ENCODE assay signal across 17 mouse cellular contexts in genomic region chr10:39192673-39193072, GRCm38 (mm10). TPM values are rescaled to one million over a fixed set of nuclear protein-coding genes. Genes with fewer than 3 reads are reported as not detected.
A peak's percentile ranks its signal among the peaks of the same experiment; 100 is the strongest.
DNase-seq lines count a peak whose midpoint lies in the region; ATAC-seq and TF ChIP-seq lines count a peak whose summit lies in the region.
"Had no signal": no experiment of that assay in that cellular context is flagged by ENCODE, and none has a peak within 500 bp of the region (broad histone marks: within the 10 kb centered on the region; RNA-seq: fewer than 3 reads in every experiment).

No protein-coding gene starts in this region.

- H3K4me3 ChIP-seq in kidney, embryonic 14.5 days (ENCODE audit: low read length), result no peak overlapping the region
- H3K4me3 ChIP-seq in stomach, postnatal 0 days (ENCODE audit: low read depth, low read length), result no peak overlapping the region
- no peak overlapping the region for H3K4me3 ChIP-seq in left cerebral cortex, adult 2 months
- H3K4me3 ChIP-seq: embryonic facial prominence, embryonic 12.5 days; layer of hippocampus, adult 2 months had no signal

- H3K9ac ChIP-seq in kidney, embryonic 14.5 days (ENCODE audit: low read depth, low read length), result no peak overlapping the region
- no peak overlapping the region for H3K9ac ChIP-seq in stomach, postnatal 0 days (ENCODE audit: low read length)
- H3K9ac ChIP-seq: embryonic facial prominence, embryonic 12.5 days had no signal

- no peaks in the 10 kb centered on the region for H3K9me3 ChIP-seq in kidney, embryonic 14.5 days (ENCODE audit: control insufficient read depth, low read length)
- no peaks in the 10 kb centered on the region for H3K9me3 ChIP-seq in stomach, postnatal 0 days (ENCODE audit: control insufficient read depth, low read length)
- H3K9me3 ChIP-seq: embryonic facial prominence, embryonic 12.5 days had no signal

- intact Hi-C loops in left cerebral cortex, adult 2 months (cut with DNase I), result no loop called here

- 96% methylated on average over 3 of the region's 3 CpGs for WGBS in kidney, embryonic 14.5 days
- 95% methylated on average over 3 of the region's 3 CpGs for WGBS in stomach, postnatal 0 days

- DNase-seq in A20 (ENCODE audit: low read depth, low spot score), result peak; percentile 19
- peak; percentile 91 for DNase-seq in CD4-positive, CD25-positive, alpha-beta regulatory T cell, adult 2 months (ENCODE audit: low read depth, low spot score)
- DNase-seq in thymus, adult 18-20 months, result peak; percentile 65 to 83
- DNase-seq in stomach, postnatal 0 days (ENCODE audit: low spot score), result no peak
- no peak for DNase-seq in left cerebral cortex, adult 2 months (ENCODE audit: extremely low spot score in 1 of 2, low spot score in 2 of 2)
- DNase-seq: adrenal gland, postnatal 36 days; cerebellum, postnatal 14 days; heart, adult 18-20 months; kidney, adult 8-10 months; lung, adult 18-20 months; right cerebral cortex, postnatal 4 days had no signal

- H3K27ac ChIP-seq in kidney, embryonic 14.5 days (ENCODE audit: low read depth, low read length), result no peak overlapping the region
- no peak overlapping the region for H3K27ac ChIP-seq in stomach, postnatal 0 days (replicated peaks)
- H3K27ac ChIP-seq in left cerebral cortex, adult 2 months, result no peak overlapping the region
- H3K27ac ChIP-seq: embryonic facial prominence, embryonic 12.5 days; layer of hippocampus, adult 2 months had no signal

- TF ChIP-seq CTCF in stomach, postnatal 0 days (IDR thresholded peaks at IDR 0.05; ENCODE audit: low read depth), result no peak
- no peak for TF ChIP-seq CTCF in left cerebral cortex, adult 2 months (IDR thresholded peaks at IDR 0.05)

- H3K27me3 ChIP-seq in kidney, embryonic 14.5 days (ENCODE audit: control insufficient read depth, insufficient read depth, low read length), result no peaks in the 10 kb centered on the region
- no peaks in the 10 kb centered on the region for H3K27me3 ChIP-seq in stomach, postnatal 0 days (ENCODE audit: control insufficient read depth, insufficient read depth, low read length)
- H3K27me3 ChIP-seq: embryonic facial prominence, embryonic 12.5 days had no signal

- TF ChIP-seq EP300 in stomach, postnatal 0 days (optimal IDR thresholded peaks at IDR 0.05), result no peak

- no peak overlapping the region for H3K4me2 ChIP-seq in kidney, embryonic 14.5 days (replicated peaks; ENCODE audit: low read depth, low read length)
- no peak overlapping the region for H3K4me2 ChIP-seq in stomach, postnatal 0 days (replicated peaks; ENCODE audit: low read depth)
- H3K4me2 ChIP-seq: embryonic facial prominence, embryonic 12.5 days had no signal

- H3K36me3 ChIP-seq in kidney, embryonic 14.5 days (ENCODE audit: control insufficient read depth, insufficient read depth, low read length), result no peaks in the 10 kb centered on the region
- no peaks in the 10 kb centered on the region for H3K36me3 ChIP-seq in stomach, postnatal 0 days (ENCODE audit: control insufficient read depth, insufficient read depth, low read length)
- H3K36me3 ChIP-seq: embryonic facial prominence, embryonic 12.5 days had no signal

- peak; percentile 98 for ATAC-seq in inflammation-experienced regulatory T-cells, adult 6 months
- ATAC-seq in kidney, embryonic 14.5 days (ENCODE audit: low FRiP score, low TSS enrichment), result no peak
- ATAC-seq in stomach, postnatal 0 days (ENCODE audit: low FRiP score, low TSS enrichment), result no peak

- no peaks in the 10 kb centered on the region for H3K4me1 ChIP-seq in kidney, embryonic 14.5 days (ENCODE audit: control insufficient read depth, insufficient read depth, low read length)
- H3K4me1 ChIP-seq in stomach, postnatal 0 days (replicated peaks; ENCODE audit: control insufficient read depth, insufficient read depth), result no peaks in the 10 kb centered on the region
- H3K4me1 ChIP-seq: embryonic facial prominence, embryonic 12.5 days had no signal

RNA-seq across cellular contexts. Expression of gene Ccn6, which starts 29.1 kb away (rescaled TPM):
- polyA plus RNA-seq in inflammation-experienced regulatory T-cells, adult 6 months (2017; shearing (Covaris generic)), result under 1 TPM in 1 of 3 experiments, not detected in 2; 0.34 TPM
- 0.37 and 0.41 TPM in 2 replicates for polyA plus RNA-seq in kidney, embryonic 14.5 days (2014; fragmentation: Nextera tagmentation; extraction: Ambion mirVana)
- 0.10 and 0.18 TPM in 2 replicates for polyA plus RNA-seq in stomach, postnatal 0 days (2015; fragmentation: Nextera tagmentation; extraction: Ambion mirVana)
- under 1 TPM in 1 of 2 experiments, not detected in 1; 0.57 TPM for total RNA-seq in left cerebral cortex, adult 2 months (2021)
- total RNA-seq: ES-E14; heart, adult 18-20 months had no signal
- polyA plus RNA-seq: testis, adult 2 months had no signal

RNA-seq across cellular contexts. Expression of gene Tube1, which starts 58.9 kb away (rescaled TPM):
- 10 to 100 TPM in 1 of 3 experiments, 1 to 10 TPM in 2; 2.5 to 11.1 (median 3.4) TPM for polyA plus RNA-seq in inflammation-experienced regulatory T-cells, adult 6 months (2017; shearing (Covaris generic))
- 15.8 and 21.5 TPM in 2 replicates for polyA plus RNA-seq in kidney, embryonic 14.5 days (2014; fragmentation: Nextera tagmentation; extraction: Ambion mirVana)
- 2.8 and 3.7 TPM in 2 replicates for polyA plus RNA-seq in stomach, postnatal 0 days (2015; fragmentation: Nextera tagmentation; extraction: Ambion mirVana)
- total RNA-seq in left cerebral cortex, adult 2 months (2021), result 1 to 10 TPM; 2.8 to 3.5 TPM

RNA-seq across cellular contexts. Expression of gene Fam229b, which starts 59.0 kb away (rescaled TPM):
- 1 to 10 TPM; 1.6 to 2.3 (median 1.7) TPM for polyA plus RNA-seq in inflammation-experienced regulatory T-cells, adult 6 months (2017; shearing (Covaris generic))
- polyA plus RNA-seq in kidney, embryonic 14.5 days (2014; fragmentation: Nextera tagmentation; extraction: Ambion mirVana), result 14.7 TPM in 2 replicates
- polyA plus RNA-seq in stomach, postnatal 0 days (2015; fragmentation: Nextera tagmentation; extraction: Ambion mirVana), result 5.0 and 6.4 TPM in 2 replicates
- 10 to 100 TPM; 13.8 to 14.9 TPM for total RNA-seq in left cerebral cortex, adult 2 months (2021)

Comparison
In these comparisons a context has a peak if more than half of its experiments do, and no peak if none do; other contexts are left out.
1. DNase-seq: peak in A20 (single experiment), CD4-positive, CD25-positive, alpha-beta regulatory T cell, adult 2 months (single experiment) and thymus, adult 18-20 months (2 of 2); none in stomach, postnatal 0 days (single experiment) and left cerebral cortex, adult 2 months (0 of 2).